Mouse (Mus musculus): ENCODE data around the gene Zfp995. TPM values are rescaled to one million over a fixed set of nuclear protein-coding genes. Genes with fewer than 3 reads are reported as not detected.
"Not testable (repeated sequence)": the region's sequence is repeated elsewhere in the genome, so short reads cannot be mapped to it uniquely, and the experiment has no call there.

The Zfp995 gene
- polyA plus RNA-seq (2015; fragmentation: Nextera tagmentation; extraction: Ambion mirVana), result 9.2 and 9.3 TPM in 2 replicates

DNA sequence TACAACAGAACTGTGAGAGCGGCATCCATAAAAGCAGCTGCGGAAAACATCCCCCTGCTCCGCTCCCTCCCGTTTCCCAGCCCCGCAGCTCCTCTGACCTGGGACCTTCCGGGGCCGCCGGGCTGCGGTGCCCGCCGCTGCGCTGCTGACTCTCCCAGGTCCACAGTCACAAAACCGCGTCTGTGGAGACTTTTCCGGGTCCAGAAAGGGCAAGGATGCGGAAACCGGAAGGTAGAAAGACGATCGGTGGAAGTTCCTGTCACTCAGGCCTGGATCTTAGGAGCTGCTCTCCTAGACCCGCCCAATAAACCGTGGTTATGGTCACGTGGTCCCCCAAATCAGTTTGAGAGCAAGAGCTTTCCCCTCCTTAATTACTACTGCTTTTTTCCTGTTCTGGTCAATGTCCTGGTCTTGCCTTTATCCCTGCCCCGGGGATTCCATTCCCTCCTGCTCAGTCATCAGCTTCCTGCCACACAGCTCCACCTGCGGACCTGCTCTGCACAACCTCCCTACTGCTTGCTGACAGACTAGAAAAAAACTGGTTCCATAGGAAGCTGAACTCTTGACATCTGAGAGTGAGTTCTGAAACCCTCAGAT is at the start of gene Zfp995:
Gene Zfp995, minus strand, starts transcription at position 471 of the 597 bp plus-strand sequence.
- peak; percentile 100 for ATAC-seq
- not testable (repeated sequence) for H3K4me1 ChIP-seq (ENCODE audit: control insufficient read depth, insufficient read depth, low read length); H3K36me3 ChIP-seq (ENCODE audit: control insufficient read depth, insufficient read depth, low read length); H3K27me3 ChIP-seq (replicated peaks; ENCODE audit: control insufficient read depth, insufficient read depth, low read length); H3K9me3 ChIP-seq (ENCODE audit: control insufficient read depth, low read length)
- Histone ChIP-seq H3K27ac (ENCODE audit: low read length) (peak within 1 kb of the TSS; percentile 54), H3K4me2 (ENCODE audit: low read depth, low read length) (peak within 1 kb of the TSS; percentile 78), H3K9ac (ENCODE audit: low read depth, low read length) (peak within 1 kb of the TSS; percentile 82), H3K4me3 (ENCODE audit: low read length) (peak within 1 kb of the TSS; percentile 76)
- under 1% methylated on average over 24 of the region's 24 CpGs for WGBS

DNA sequence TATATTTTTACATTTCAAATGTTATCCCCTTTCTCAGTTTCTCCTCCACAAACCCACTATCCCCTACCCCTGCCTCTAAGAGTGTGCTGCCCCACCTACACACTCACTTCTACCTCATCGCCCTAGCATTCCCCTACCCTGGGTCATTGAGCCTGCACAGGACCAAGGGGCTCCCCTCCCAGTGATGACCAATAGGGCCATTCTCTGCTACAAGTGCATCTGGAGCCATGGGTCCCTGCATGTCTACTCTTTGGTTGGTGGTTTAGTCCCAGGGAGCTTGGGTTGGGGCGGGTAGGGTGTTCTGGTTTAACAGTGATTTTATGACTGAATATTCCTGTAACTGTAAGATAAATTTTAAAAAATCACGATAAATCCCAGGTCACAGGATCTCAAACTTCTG is 687 bp downstream of the Zfp995 start:
- Histone ChIP-seq H3K27ac (ENCODE audit: low read length) (peak overlapping the region; percentile 54), H3K27me3 (replicated peaks; ENCODE audit: control insufficient read depth, insufficient read depth, low read length) (no peaks in the 10 kb centered on the region), H3K4me3 (ENCODE audit: low read length) (peak overlapping the region; percentile 76), H3K9ac (ENCODE audit: low read depth, low read length) (peak overlapping the region; percentile 82), H3K9me3 (ENCODE audit: control insufficient read depth, low read length) (no peaks in the 10 kb centered on the region), H3K36me3 (ENCODE audit: control insufficient read depth, insufficient read depth, low read length) (no peaks in the 10 kb centered on the region), H3K4me1 (ENCODE audit: control insufficient read depth, insufficient read depth, low read length) (no peaks in the 10 kb centered on the region), H3K4me2 (ENCODE audit: low read depth, low read length) (peak overlapping the region; percentile 78)
- ATAC-seq, result peak; percentile 76
- WGBS, result 6% methylated on average over 3 of the region's 3 CpGs

DNA sequence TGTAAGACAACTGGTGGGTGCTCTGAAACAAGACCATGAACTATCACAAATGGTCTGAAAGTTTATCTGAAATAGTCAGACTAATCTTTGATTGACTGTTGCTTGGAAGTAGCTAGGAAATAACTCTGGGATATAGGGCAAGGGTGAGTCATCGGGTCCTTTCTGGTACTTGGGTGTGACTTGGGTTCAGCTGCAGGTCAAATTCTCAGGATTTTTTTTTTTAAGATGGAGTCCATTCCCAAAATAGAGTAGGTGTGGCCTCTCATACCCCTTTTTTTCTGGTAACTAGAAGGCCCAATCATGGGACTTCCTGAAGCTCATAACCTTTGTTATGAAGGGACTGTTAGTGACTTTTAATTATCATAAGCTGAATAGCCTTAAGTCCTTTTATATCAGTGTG is 38.5 kb downstream of the Zfp995 start:
- H3K9me3 ChIP-seq (ENCODE audit: control insufficient read depth, low read length), result no peaks in the 10 kb centered on the region
- no peaks in the 10 kb centered on the region for H3K27me3 ChIP-seq (replicated peaks; ENCODE audit: control insufficient read depth, insufficient read depth, low read length)
- 71% methylated on average over 1 of the region's 1 CpGs for WGBS
- H3K27ac ChIP-seq (ENCODE audit: low read length), result no peak overlapping the region
- no peak for ATAC-seq
- no peak overlapping the region for H3K4me2 ChIP-seq (ENCODE audit: low read depth, low read length)
- H3K4me3 ChIP-seq (ENCODE audit: low read length), result no peak overlapping the region
- no peak overlapping the region for H3K9ac ChIP-seq (ENCODE audit: low read depth, low read length)
- no peaks in the 10 kb centered on the region for H3K4me1 ChIP-seq (ENCODE audit: control insufficient read depth, insufficient read depth, low read length)
- no peaks in the 10 kb centered on the region for H3K36me3 ChIP-seq (ENCODE audit: control insufficient read depth, insufficient read depth, low read length)

DNA sequence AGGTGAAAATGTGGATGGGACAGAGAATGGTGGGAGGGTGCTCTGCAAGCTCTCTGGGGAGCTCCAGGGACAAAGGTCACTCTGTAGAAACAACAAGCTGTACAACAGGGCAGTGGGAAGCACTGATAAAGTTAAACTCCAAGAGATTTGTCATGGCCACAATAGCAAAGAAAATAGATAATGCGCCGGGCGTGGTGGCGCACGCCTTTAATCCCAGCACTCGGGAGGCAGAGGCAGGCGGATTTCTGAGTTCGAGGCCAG is 63.5 kb downstream of the Zfp995 start:
- not testable (repeated sequence) for H3K9ac ChIP-seq (ENCODE audit: low read depth, low read length); H3K4me2 ChIP-seq (ENCODE audit: low read depth, low read length); H3K9me3 ChIP-seq (ENCODE audit: control insufficient read depth, low read length); H3K36me3 ChIP-seq (ENCODE audit: control insufficient read depth, insufficient read depth, low read length); H3K27me3 ChIP-seq (replicated peaks; ENCODE audit: control insufficient read depth, insufficient read depth, low read length); H3K4me3 ChIP-seq (ENCODE audit: low read length); H3K4me1 ChIP-seq (ENCODE audit: control insufficient read depth, insufficient read depth, low read length); H3K27ac ChIP-seq (ENCODE audit: low read length)
- peak; percentile 68 for ATAC-seq
- 83% methylated on average over 7 of the region's 8 CpGs for WGBS

DNA sequence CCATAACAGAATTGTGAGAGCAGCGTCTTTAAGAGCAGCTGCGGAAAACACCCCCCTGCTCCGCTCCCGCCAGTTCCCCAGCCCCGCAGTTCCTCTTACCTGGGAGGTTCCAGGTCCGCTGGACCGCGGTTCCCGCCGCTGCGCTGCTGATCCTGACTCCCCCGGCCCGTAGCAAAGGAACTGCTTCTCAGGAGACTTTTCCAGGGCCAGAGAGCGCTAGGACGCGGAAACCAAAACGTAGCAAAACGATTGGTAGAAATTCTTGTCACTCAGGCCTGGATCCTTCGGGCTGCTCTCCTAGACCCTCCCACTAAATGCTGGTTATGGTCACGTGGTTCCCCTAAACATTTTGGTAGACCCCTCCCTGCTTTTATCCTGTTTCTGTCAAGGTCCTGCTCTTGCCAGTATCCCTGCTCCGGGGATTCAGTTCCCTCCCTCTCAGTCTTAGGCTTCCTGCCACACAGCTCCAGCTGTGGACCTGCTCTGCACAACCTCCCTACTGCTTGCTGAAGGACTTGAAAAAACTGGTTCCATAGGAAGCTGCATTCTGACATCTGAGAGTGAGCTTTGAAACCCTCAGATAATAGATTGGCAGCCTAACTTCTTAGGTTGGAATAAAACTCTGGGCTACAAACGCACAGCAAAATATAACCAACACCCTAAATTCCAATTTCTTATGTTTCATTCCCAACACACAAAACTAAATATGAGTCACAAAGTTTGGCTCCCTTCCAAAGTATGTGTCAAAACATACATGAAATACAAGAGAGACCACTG is 64.0 kb downstream of the Zfp995 start, which contains the start of gene Zfp820:
Gene Zfp820, minus strand, starts transcription at position 228 of the 777 bp plus-strand sequence.
- Histone ChIP-seq H3K4me2 (ENCODE audit: low read depth, low read length) (peak within 1 kb of the TSS; percentile 55), H3K4me3 (ENCODE audit: low read length) (peak within 1 kb of the TSS; percentile 76), H3K4me1 (ENCODE audit: control insufficient read depth, insufficient read depth, low read length) (peaks cover 2% of the 10 kb centered on the region; the same call in 1 of the 2 replicates), H3K27me3 (replicated peaks; ENCODE audit: control insufficient read depth, insufficient read depth, low read length) (no peaks in the 10 kb centered on the region), H3K36me3 (ENCODE audit: control insufficient read depth, insufficient read depth, low read length) (no peaks in the 10 kb centered on the region), H3K9me3 (ENCODE audit: control insufficient read depth, low read length) (no peaks in the 10 kb centered on the region), H3K27ac (ENCODE audit: low read length) (peak within 1 kb of the TSS; percentile 85), H3K9ac (ENCODE audit: low read depth, low read length) (peak within 1 kb of the TSS; percentile 79)
- 2% methylated on average over 22 of the region's 22 CpGs for WGBS
- ATAC-seq, result peak; percentile 99

DNA sequence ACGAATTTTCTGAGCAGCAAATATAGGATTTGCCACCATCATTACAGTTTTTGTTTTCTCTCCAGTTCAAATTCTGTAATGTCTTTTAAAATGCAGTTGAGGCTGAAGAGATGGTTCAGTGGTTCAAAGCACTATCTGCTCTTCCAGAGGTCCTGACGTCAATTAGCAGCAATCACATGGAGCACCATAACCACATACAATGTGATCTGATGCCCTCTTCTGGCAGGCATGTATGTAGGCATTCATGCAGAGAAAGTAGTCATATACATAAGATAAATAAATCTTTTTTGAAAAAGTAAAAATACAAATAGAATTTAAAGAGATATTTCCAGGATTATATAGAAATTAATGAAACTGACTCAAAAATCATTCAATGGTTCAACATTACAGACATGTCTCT is 71.2 kb downstream of the Zfp995 start:
- no peak for ATAC-seq
- Histone ChIP-seq H3K4me2 (ENCODE audit: low read depth, low read length) (no peak overlapping the region), H3K4me3 (ENCODE audit: low read length) (no peak overlapping the region), H3K27me3 (replicated peaks; ENCODE audit: control insufficient read depth, insufficient read depth, low read length) (no peaks in the 10 kb centered on the region), H3K36me3 (ENCODE audit: control insufficient read depth, insufficient read depth, low read length) (no peaks in the 10 kb centered on the region), H3K4me1 (ENCODE audit: control insufficient read depth, insufficient read depth, low read length) (no peaks in the 10 kb centered on the region), H3K9ac (ENCODE audit: low read depth, low read length) (no peak overlapping the region), H3K9me3 (ENCODE audit: control insufficient read depth, low read length) (no peaks in the 10 kb centered on the region), H3K27ac (ENCODE audit: low read length) (no peak overlapping the region)
- WGBS, result 61% methylated on average over 2 of the region's 2 CpGs

Other genes with a start within 250 kb of the Zfp995 start
- 4.8 and 6.0 TPM in 2 replicates for gene Gm10226, start 218.1 kb downstream of the Zfp995 start, polyA plus RNA-seq (2015; fragmentation: Nextera tagmentation; extraction: Ambion mirVana)
- gene Zfp760, start 202.2 kb downstream of the Zfp995 start, polyA plus RNA-seq (2015; fragmentation: Nextera tagmentation; extraction: Ambion mirVana), result 5.9 TPM in 2 replicates
- gene Zfp229, start 179.1 kb downstream of the Zfp995 start, polyA plus RNA-seq (2015; fragmentation: Nextera tagmentation; extraction: Ambion mirVana), result 3.4 and 4.0 TPM in 2 replicates
- gene Zfp820, start 64.2 kb downstream of the Zfp995 start, polyA plus RNA-seq (2015; fragmentation: Nextera tagmentation; extraction: Ambion mirVana), result 5.0 and 5.8 TPM in 2 replicates
- 22.0 and 22.6 TPM in 2 replicates for gene Zfp942, start 52.5 kb upstream of the Zfp995 start, polyA plus RNA-seq (2015; fragmentation: Nextera tagmentation; extraction: Ambion mirVana)
- gene Zfp943, start 52.6 kb upstream of the Zfp995 start, polyA plus RNA-seq (2015; fragmentation: Nextera tagmentation; extraction: Ambion mirVana), result 14.8 and 15.2 TPM in 2 replicates

Measured in intestine, embryonic 16.5 days (tissue).